Mouse (Mus musculus): ENCODE data around the gene Slc45a3. TPM values are rescaled to one million over a fixed set of nuclear protein-coding genes. Genes with fewer than 3 reads are reported as not detected.

The Slc45a3 gene
- polyA plus RNA-seq, 1 experiment from 2014 or later: 4.0 TPM

DNA sequence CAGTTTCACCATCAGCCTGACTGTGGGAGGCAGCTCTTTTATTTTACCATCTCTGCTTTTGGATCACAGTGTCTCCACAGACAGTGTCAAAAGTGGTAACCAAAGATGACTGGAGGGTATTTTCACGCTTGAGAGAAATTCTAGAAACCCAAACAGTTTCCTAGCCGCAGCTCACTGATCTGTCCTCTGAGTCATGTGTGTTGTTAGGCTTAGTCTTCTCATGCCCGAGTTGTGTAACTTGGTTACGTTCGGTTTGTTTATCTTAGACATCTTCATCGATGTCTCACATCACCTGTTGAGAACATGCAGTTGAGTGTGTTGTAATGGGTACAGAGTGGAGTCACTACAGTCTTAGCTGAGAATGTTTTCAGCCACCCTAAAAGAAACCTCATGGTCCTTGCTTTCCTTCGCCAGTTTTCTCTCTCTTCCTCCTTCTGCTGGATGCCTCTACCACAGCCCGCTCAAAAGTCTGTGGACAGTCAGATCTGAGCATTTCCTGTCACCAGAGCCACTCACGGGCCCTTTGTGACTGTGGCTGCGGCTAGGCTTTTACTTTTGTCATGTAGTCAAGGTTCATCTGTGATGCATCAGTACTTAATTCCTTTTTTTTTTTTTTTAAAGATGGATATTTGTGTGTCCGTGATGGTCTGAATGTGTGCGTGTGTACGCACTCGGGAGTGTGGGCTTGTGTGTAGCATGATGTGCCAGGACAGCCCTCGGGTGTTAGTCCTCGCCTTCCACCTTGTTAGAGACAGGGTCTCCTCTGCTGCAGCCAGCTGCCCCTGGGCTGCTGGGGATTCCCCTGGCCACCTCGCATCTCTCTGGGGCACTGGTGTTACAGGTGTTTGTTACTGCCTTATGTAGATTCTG lies 48.1 kb downstream of the Slc45a3 start:
- Histone ChIP-seq H3K4me3 (0 out of 2 replicates have a peak overlapping the region, but pooled peaks have one; percentile 6), H3K36me3 (peaks cover 15% of the 10 kb centered on the region; the same call in 1 of the 2 replicates), H3K27me3 (no peaks in the 10 kb centered on the region), H3K9ac (no peak overlapping the region), H3K27ac (0 out of 2 replicates have a peak overlapping the region, but pooled peaks have one; percentile 8), H3K4me2 (peak overlapping the region; percentile 32; the same call in 1 of the 2 replicates), H3K4me1 (replicated peaks) (peaks cover 16% of the 10 kb centered on the region), H3K9me3 (replicated peaks) (no peaks in the 10 kb centered on the region)
- no peak for ATAC-seq (replicated peaks; ENCODE audit: insufficient number of reproducible peaks, insufficient read depth, low FRiP score, low read depth)
- 80% methylated on average over 17 of the region's 17 CpGs for WGBS

DNA sequence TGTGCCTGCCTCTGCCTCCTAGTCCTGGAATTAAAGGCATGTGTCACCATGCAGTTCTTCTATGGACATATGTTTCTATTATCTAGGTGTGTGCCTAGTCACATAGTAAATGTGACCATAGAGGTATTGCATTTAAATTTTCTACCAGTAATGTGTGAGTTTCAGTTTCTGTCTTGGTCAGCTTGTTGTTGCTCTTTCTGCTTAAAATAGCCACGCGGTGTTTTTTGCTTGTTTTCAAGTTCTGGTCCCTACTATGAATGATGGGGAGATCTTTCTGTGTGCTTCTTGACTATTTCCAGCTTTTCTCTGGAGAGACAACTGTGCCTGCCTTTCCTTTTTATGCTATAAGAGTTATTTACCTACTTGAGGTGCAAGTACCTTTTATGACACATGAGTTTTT lies 49.0 kb downstream of the Slc45a3 start:
- H3K4me2 ChIP-seq: no peak overlapping the region
- no peak overlapping the region for H3K4me3 ChIP-seq
- H3K27ac ChIP-seq: no peak overlapping the region
- no peak for ATAC-seq (replicated peaks; ENCODE audit: insufficient number of reproducible peaks, insufficient read depth, low FRiP score, low read depth)
- 74% methylated on average over 2 of the region's 2 CpGs for WGBS
- no peak overlapping the region for H3K9ac ChIP-seq
- H3K36me3 ChIP-seq: peaks cover 20% of the 10 kb centered on the region; the same call in 1 of the 2 replicates
- H3K4me1 ChIP-seq (replicated peaks): peaks cover 12% of the 10 kb centered on the region
- H3K9me3 ChIP-seq (replicated peaks): no peaks in the 10 kb centered on the region
- no peaks in the 10 kb centered on the region for H3K27me3 ChIP-seq

DNA sequence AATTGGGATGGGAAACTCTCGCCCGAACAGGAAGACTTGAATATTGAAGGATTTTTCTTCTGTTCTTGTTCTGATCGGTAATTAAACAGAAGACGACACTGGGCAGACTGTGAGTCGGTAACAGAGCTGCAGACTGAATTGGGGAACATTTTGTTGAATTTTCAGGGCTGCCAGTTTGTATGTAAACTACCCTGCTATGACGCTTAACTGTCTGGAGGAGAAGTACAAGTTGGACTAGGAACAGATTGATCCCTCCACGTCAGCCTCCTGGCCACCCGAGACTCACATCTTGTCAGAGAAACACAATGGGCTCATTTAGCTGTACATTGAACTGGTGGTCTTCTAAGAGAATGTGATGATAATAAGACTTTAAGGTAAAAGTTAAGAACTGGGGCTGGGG lies 50.1 kb downstream of the Slc45a3 start:
- no peak overlapping the region for H3K4me3 ChIP-seq
- H3K9me3 ChIP-seq (replicated peaks): no peaks in the 10 kb centered on the region
- no peak overlapping the region for H3K27ac ChIP-seq
- no peak overlapping the region for H3K4me2 ChIP-seq
- ATAC-seq (replicated peaks; ENCODE audit: insufficient number of reproducible peaks, insufficient read depth, low FRiP score, low read depth): no peak
- no peaks in the 10 kb centered on the region for H3K27me3 ChIP-seq
- H3K36me3 ChIP-seq: peaks cover 26% of the 10 kb centered on the region; the same call in 1 of the 2 replicates
- peaks cover 11% of the 10 kb centered on the region for H3K4me1 ChIP-seq (replicated peaks)
- no peak overlapping the region for H3K9ac ChIP-seq
- WGBS: 85% methylated on average over 8 of the region's 8 CpGs

DNA sequence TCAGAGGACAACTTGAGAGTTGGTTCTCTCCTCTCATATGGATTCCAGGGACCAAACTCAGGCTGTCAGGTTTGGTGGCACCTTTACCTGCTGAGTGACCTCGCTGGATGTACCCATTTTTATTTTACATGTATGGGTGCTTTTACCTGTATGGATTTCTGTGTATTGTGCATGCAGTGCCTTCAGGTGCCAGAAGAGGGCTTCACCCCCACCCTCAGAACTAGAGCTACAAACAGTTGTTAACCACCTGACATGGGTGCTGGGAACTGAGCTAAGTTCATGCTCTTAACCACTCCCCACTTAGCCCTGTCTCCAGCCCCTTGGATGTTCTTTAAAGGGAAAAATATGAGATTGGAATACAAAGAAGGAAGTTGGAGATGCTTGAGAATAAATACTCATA lies 52.0 kb downstream of the Slc45a3 start:
- H3K4me3 ChIP-seq: no peak overlapping the region
- H3K4me1 ChIP-seq (replicated peaks): peaks cover 3% of the 10 kb centered on the region
- no peak overlapping the region for H3K27ac ChIP-seq
- H3K36me3 ChIP-seq: peaks cover 44% of the 10 kb centered on the region
- no peak for ATAC-seq (replicated peaks; ENCODE audit: insufficient number of reproducible peaks, insufficient read depth, low FRiP score, low read depth)
- 85% methylated on average over 1 of the region's 1 CpGs for WGBS
- H3K27me3 ChIP-seq: no peaks in the 10 kb centered on the region
- no peaks in the 10 kb centered on the region for H3K9me3 ChIP-seq (replicated peaks)
- no peak overlapping the region for H3K4me2 ChIP-seq
- no peak overlapping the region for H3K9ac ChIP-seq

DNA sequence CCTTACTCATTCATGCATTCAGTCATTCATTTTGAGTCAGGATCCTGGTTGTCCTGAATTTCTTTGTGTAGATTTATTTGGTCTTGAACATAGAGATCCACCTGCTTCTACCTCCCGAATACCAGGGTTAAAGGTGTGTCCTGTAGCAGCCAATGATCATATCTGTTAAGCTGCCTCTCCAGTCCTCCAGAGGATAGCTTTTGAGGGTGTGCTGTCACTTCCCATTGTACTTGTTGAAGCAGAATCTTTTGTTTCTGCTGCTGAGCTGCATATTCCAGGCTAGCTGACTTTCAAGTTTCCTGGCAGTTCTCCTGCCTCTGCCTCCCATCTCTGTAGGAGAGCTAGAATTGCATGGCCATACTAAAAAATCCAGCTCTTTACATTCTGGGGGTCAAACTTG lies 53.9 kb downstream of the Slc45a3 start:
- 96% methylated on average over 1 of the region's 1 CpGs for WGBS
- no peak overlapping the region for H3K4me2 ChIP-seq
- H3K27ac ChIP-seq: no peak overlapping the region
- no peaks in the 10 kb centered on the region for H3K9me3 ChIP-seq (replicated peaks)
- no peaks in the 10 kb centered on the region for H3K4me1 ChIP-seq (replicated peaks)
- peaks cover 60% of the 10 kb centered on the region for H3K36me3 ChIP-seq
- H3K27me3 ChIP-seq: no peaks in the 10 kb centered on the region
- ATAC-seq (replicated peaks; ENCODE audit: insufficient number of reproducible peaks, insufficient read depth, low FRiP score, low read depth): no peak
- H3K4me3 ChIP-seq: no peak overlapping the region
- H3K9ac ChIP-seq: no peak overlapping the region

DNA sequence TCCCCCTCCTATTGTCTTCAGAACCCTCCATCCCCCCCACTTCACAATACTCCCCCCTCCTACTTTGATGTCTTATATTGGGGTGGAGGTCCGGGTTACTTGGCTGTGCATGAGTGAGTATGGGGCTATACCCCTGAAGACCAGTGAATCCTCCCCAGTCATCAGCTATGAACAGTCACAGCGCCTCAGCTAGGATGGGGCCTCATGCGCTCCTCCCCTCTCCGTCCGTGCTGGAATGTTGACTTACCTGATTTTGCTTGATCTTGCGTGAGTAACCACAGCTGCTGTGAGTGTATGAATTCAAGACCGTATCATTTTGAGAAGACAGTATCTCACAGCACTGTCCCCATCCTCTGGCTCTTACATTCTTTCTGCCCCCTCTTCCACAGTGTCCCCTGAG lies 57.1 kb downstream of the Slc45a3 start:
- ATAC-seq (replicated peaks; ENCODE audit: insufficient number of reproducible peaks, insufficient read depth, low FRiP score, low read depth): no peak
- Histone ChIP-seq H3K9ac (no peak overlapping the region), H3K4me1 (replicated peaks) (peaks cover under 1% of the 10 kb centered on the region; the same call in 1 of the 2 replicates), H3K4me3 (no peak overlapping the region), H3K4me2 (no peak overlapping the region), H3K27ac (no peak overlapping the region), H3K36me3 (peaks cover 75% of the 10 kb centered on the region), H3K9me3 (replicated peaks) (no peaks in the 10 kb centered on the region), H3K27me3 (no peaks in the 10 kb centered on the region)
- 93% methylated on average over 7 of the region's 7 CpGs for WGBS

DNA sequence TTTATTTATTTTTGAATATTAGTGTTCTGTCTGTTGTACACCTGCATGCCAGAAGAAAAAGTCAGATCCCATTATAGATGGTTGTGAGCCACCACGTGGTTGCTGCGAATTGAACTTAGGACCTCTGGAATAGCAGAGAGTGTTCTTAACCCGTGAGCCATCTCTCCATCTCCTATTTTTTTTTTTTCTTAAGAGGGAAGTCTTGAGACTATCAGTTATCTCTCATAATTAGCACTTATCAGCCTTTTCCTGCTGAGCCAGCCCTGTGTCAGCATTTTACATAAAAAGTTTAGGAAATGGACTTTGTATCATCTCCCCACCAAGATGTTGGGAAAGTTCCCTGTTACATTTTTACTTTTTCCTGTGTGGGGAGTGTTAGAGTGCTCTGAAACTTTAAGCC lies 59.3 kb downstream of the Slc45a3 start:
- H3K4me3 ChIP-seq: no peak overlapping the region
- H3K4me1 ChIP-seq (replicated peaks): peaks cover 3% of the 10 kb centered on the region; the same call in 1 of the 2 replicates
- H3K9ac ChIP-seq: no peak overlapping the region
- no peak for ATAC-seq (replicated peaks; ENCODE audit: insufficient number of reproducible peaks, insufficient read depth, low FRiP score, low read depth)
- H3K27ac ChIP-seq: no peak overlapping the region
- H3K27me3 ChIP-seq: no peaks in the 10 kb centered on the region
- H3K36me3 ChIP-seq: peaks cover 69% of the 10 kb centered on the region
- no peaks in the 10 kb centered on the region for H3K9me3 ChIP-seq (replicated peaks)
- no peak overlapping the region for H3K4me2 ChIP-seq
- WGBS: 79% methylated on average over 3 of the region's 3 CpGs

DNA sequence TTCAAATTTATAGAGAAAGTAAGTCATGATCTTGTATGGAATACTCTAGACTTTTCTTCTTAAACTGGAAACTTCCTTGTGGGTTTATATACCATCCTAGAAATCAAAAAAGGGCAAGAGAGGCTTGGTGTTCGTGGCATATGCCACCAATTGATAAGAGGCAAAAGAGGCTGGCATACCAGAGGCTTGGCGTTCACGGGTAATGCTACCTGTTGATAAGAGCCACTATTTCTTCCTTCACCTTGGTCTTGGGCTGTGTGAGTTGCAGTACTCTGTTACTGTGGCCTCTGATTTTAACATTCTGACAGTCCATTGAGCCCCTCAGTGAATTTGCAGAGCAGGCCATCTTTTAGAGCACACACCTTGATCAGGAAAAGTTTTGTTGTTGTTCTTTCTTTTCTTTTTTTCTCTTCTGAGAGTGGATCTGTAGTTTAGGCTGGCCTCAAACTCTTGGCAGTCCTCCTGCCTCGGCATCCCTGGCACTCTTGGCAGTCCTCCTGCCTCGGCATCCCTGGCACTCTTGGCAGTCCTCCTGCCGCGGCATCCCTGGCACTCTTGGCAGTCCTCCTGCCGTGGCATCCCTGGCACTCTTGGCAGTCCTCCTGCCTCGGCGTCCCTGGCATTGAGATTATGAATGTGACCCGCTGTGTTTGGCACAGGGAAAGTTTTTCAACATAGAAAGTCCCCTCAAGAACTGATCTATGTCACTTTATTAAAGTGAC lies 64.3 kb downstream of the Slc45a3 start:
- WGBS: 79% methylated on average over 11 of the region's 11 CpGs
- no peak overlapping the region for H3K4me2 ChIP-seq
- H3K36me3 ChIP-seq: peaks cover 65% of the 10 kb centered on the region
- peaks cover 3% of the 10 kb centered on the region for H3K4me1 ChIP-seq (replicated peaks)
- no peaks in the 10 kb centered on the region for H3K9me3 ChIP-seq (replicated peaks)
- H3K27me3 ChIP-seq: no peaks in the 10 kb centered on the region
- ATAC-seq (replicated peaks; ENCODE audit: insufficient number of reproducible peaks, insufficient read depth, low FRiP score, low read depth): no peak
- no peak overlapping the region for H3K4me3 ChIP-seq
- H3K27ac ChIP-seq: no peak overlapping the region
- no peak overlapping the region for H3K9ac ChIP-seq

DNA sequence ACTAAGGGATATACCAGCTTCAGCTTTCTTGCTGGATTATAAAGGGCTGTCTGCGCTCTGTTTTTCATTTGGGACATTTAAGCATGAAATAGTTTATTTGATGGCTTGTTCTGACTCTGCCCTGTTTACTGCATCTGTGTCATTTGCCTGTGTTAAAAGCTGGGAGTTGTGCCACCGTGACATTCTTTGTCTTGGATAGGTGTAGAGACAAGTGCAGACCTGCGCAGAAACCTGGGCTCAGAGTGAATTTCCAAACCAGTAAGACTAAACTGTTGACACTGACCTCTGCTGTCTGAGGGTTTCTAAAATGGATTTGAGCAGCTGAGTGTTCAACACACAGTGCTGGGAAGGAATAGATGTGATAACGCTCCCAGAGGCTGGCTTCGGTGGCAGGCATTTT lies 65.2 kb downstream of the Slc45a3 start:
- ATAC-seq (replicated peaks; ENCODE audit: insufficient number of reproducible peaks, insufficient read depth, low FRiP score, low read depth): no peak
- Histone ChIP-seq H3K27ac (no peak overlapping the region), H3K4me2 (no peak overlapping the region), H3K9me3 (replicated peaks) (no peaks in the 10 kb centered on the region), H3K27me3 (no peaks in the 10 kb centered on the region), H3K9ac (no peak overlapping the region), H3K36me3 (peaks cover 66% of the 10 kb centered on the region), H3K4me3 (no peak overlapping the region), H3K4me1 (replicated peaks) (peaks cover 3% of the 10 kb centered on the region)
- 80% methylated on average over 5 of the region's 5 CpGs for WGBS

DNA sequence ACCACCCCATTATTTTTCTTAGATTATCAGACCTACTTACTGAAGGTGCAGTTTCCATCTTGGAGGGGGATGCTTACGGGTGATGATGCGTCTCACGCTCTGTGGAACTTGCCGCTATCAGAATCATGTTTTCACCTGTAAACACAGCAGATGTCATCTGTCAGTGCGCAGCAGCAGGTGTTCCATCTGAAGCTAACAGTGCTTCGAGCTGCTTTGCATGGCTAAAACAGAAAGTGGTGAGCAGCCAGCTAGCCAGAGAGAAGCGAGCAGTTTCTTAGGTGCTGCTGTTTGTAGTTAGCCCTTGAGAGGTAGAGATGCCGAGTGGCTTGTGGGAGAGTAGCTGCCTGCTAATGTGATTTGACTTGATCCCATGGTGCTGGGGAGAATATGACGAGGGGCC lies 65.6 kb downstream of the Slc45a3 start:
- Histone ChIP-seq H3K27ac (no peak overlapping the region), H3K27me3 (no peaks in the 10 kb centered on the region), H3K4me1 (replicated peaks) (peaks cover 3% of the 10 kb centered on the region), H3K4me3 (no peak overlapping the region), H3K9me3 (replicated peaks) (no peaks in the 10 kb centered on the region), H3K9ac (no peak overlapping the region), H3K36me3 (peaks cover 66% of the 10 kb centered on the region), H3K4me2 (no peak overlapping the region)
- 89% methylated on average over 9 of the region's 9 CpGs for WGBS
- ATAC-seq (replicated peaks; ENCODE audit: insufficient number of reproducible peaks, insufficient read depth, low FRiP score, low read depth): no peak

DNA sequence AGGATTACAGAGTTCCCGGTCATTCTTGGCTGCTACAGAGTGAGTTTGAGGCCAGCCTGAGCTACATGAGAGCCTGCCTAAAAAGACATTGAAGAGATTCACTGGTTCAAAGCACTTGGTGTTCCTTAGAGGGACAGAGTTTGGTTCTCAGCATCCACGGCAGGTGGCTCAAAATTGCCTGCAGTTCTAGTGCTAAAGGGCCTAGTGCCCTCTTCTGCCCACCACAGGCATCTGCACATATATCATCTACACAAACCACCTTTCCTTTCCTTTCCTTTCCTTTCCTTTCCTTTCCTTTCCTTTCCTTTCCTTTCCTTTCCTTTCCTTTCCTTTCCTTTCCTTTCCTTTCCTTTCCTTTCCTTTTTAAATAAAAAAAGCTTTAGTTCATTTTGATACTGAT lies 67.8 kb downstream of the Slc45a3 start:
- WGBS: 76% methylated on average over 2 of the region's 2 CpGs
- Histone ChIP-seq H3K4me2 (no peak overlapping the region), H3K4me3 (no peak overlapping the region), H3K27me3 (no peaks in the 10 kb centered on the region), H3K36me3 (peaks cover 55% of the 10 kb centered on the region), H3K9ac (no peak overlapping the region), H3K9me3 (replicated peaks) (no peaks in the 10 kb centered on the region), H3K4me1 (replicated peaks) (no peaks in the 10 kb centered on the region; the same call in 1 of the 2 replicates), H3K27ac (no peak overlapping the region)
- ATAC-seq (replicated peaks; ENCODE audit: insufficient number of reproducible peaks, insufficient read depth, low FRiP score, low read depth): no peak
